Mouse (Mus musculus) heart, postnatal 36 days (tissue): ENCODE data around the gene Tbc1d30. TPM values are rescaled to one million over a fixed set of nuclear protein-coding genes. Genes with fewer than 3 reads are reported as not detected.

Experiments
- DNase-seq, 2 experiments: peaks; one replicate each; pipeline ENCODE4 v3.0.0; 2021 to 2022
- intact Hi-C: fragments of 180-260 bp; cut with DNase I; formaldehyde crosslinking; loops from one replicate; pipeline ENCODE4 v1.15.1; 2025
- total RNA-seq, 2 experiments: library from RNA; stranded (reverse); gene quantifications; 2 replicates each; pipeline ENCODE4 v1.2.3; 2021

The Tbc1d30 gene
- total RNA-seq, 2 experiments from 2014 or later, result 2.8 to 3.0 TPM

- intact Hi-C loops, result no loop called here
These were observed 112.5 kb downstream of the Tbc1d30 start for GRCm38 (mm10) chr10:121238551-121238950.

GRCm38 (mm10) chr10:121237377-121237776 lies 113.7 kb downstream of the Tbc1d30 start:
- intact Hi-C loops, result no loop called here
- DNase-seq, result no peak

More at GRCm38 (mm10) chr10:121238551-121238950, 112.5 kb downstream of the Tbc1d30 start:
- DNase-seq, result no peak

GRCm38 (mm10) chr10:121235167-121235824 lies 115.8 kb downstream of the Tbc1d30 start:
- intact Hi-C loops, result no loop called here
- DNase-seq, result no peak

GRCm38 (mm10) chr10:121234476-121234875 lies 116.6 kb downstream of the Tbc1d30 start:
- no peak for DNase-seq
- intact Hi-C loops, result no loop called here

- intact Hi-C loops, result no loop called here
- no peak for DNase-seq
These were observed 122.6 kb downstream of the Tbc1d30 start for GRCm38 (mm10) chr10:121228422-121228953.

GRCm38 (mm10) chr10:121227988-121228409 lies 123.1 kb downstream of the Tbc1d30 start:
- DNase-seq, result no peak
- intact Hi-C loops, result no loop called here

- intact Hi-C loops, result no loop called here
- no peak for DNase-seq
These were observed 123.7 kb downstream of the Tbc1d30 start for GRCm38 (mm10) chr10:121227403-121227802.

- intact Hi-C loops, result no loop called here
- no peak for DNase-seq
These were observed 125.4 kb downstream of the Tbc1d30 start for GRCm38 (mm10) chr10:121225636-121226035.

- intact Hi-C loops, result no loop called here
These were observed 128.2 kb downstream of the Tbc1d30 start for GRCm38 (mm10) chr10:121222881-121223280.

GRCm38 (mm10) chr10:121218616-121219015 lies 132.5 kb downstream of the Tbc1d30 start:
- intact Hi-C loops, result no loop called here
- no peak for DNase-seq

More at GRCm38 (mm10) chr10:121222881-121223280, 128.2 kb downstream of the Tbc1d30 start:
- no peak for DNase-seq

- intact Hi-C loops, result no loop called here
- DNase-seq, result no peak
These were observed 134.3 kb downstream of the Tbc1d30 start for GRCm38 (mm10) chr10:121216804-121217203.

Other genes with a start within 250 kb of the Tbc1d30 start
- 10 to 100 TPM; 82.1 to 83.5 TPM for gene Gns, start 13.8 kb upstream of the Tbc1d30 start, total RNA-seq
- gene Rassf3, start 125.1 kb upstream of the Tbc1d30 start, total RNA-seq, result 100 to 1,000 TPM; 125 to 140 TPM
- 10 to 100 TPM; 19.3 to 23.9 TPM for gene Tbk1, start 235.5 kb upstream of the Tbc1d30 start, total RNA-seq